Mouse (Mus musculus): ENCODE data around the gene Atp2a1. TPM values are rescaled to one million over a fixed set of nuclear protein-coding genes. Genes with fewer than 3 reads are reported as not detected.

Gene Atp2a1
- total and polyA plus RNA-seq, 3 experiments = 0.04 to 0.47 TPM; not detected in 1

- H3K79me2 ChIP-seq (ENCODE audit: control insufficient read depth, insufficient read depth, low read length, poor library complexity) = no peaks in the 10 kb centered on the region
- 0 out of 2 replicates have a peak overlapping the region, but pooled peaks have one; percentile 6 for H3K9ac ChIP-seq (ENCODE audit: control insufficient read depth, low read depth, low read length, poor library complexity, severe bottlenecking)
- H3K27me3 ChIP-seq (ENCODE audit: control insufficient read depth in 1 of 2, insufficient read depth in 2 of 2, low read length in 2 of 2) = no peaks in the 10 kb centered on the region
- peak overlapping the region; percentile 60 for H3K27ac ChIP-seq (ENCODE audit: control insufficient read depth, low read depth, low read length)
- DNase-seq (ENCODE audit: low read depth, low spot score) = peak; percentile 81
- no peak overlapping the region for H3K4me3 ChIP-seq (ENCODE audit: control insufficient read depth in 1 of 2, insufficient read depth in 1 of 2, low read depth in 2 of 2, low read length in 2 of 2)
- peaks cover 16 to 22% of the 10 kb centered on the region in 2 experiments for H3K4me1 ChIP-seq (ENCODE audit: control insufficient read depth in 1 of 2, insufficient read depth in 2 of 2, low read length in 2 of 2)
- peaks cover 0 to 14% of the 10 kb centered on the region in 2 experiments; a peak in 2 of 4 replicates for H3K36me3 ChIP-seq (ENCODE audit: control insufficient read depth in 1 of 2, insufficient read depth in 2 of 2, low read length in 2 of 2)
- TF ChIP-seq TAL1 (IDR thresholded peaks at IDR 0.05; ENCODE audit: low read length) (peak; percentile 93), ETS1 (IDR thresholded peaks at IDR 0.05; ENCODE audit: low read depth, low read length) (peak; percentile 77), TCF12 (IDR thresholded peaks at IDR 0.05; ENCODE audit: low read depth, low read length) (peak; percentile 94), POLR2AphosphoS5 (IDR thresholded peaks at IDR 0.05; ENCODE audit: borderline replicate concordance, low read depth, low read length) (no peak), SMC3 (IDR thresholded peaks at IDR 0.05; ENCODE audit: low read depth, low read length) (no peak), POLR2A (IDR thresholded peaks at IDR 0.05; ENCODE audit: control insufficient read depth in 1 of 2, insufficient read depth in 1 of 2, low read depth in 1 of 2, low read length in 2 of 2, poor library complexity in 1 of 2) (no peak), ZKSCAN1 (IDR thresholded peaks at IDR 0.05; ENCODE audit: low read depth, low read length) (no peak), TBP (IDR thresholded peaks at IDR 0.05; ENCODE audit: low read depth, low read length) (no peak), RCOR1 (IDR thresholded peaks at IDR 0.05; ENCODE audit: low read depth, low read length) (peak; percentile 62; the same call in 1 of the 2 replicates), GATA1 (IDR thresholded peaks at IDR 0.05; ENCODE audit: low read depth, low read length) (peak; percentile 86), HCFC1 (IDR thresholded peaks at IDR 0.05; ENCODE audit: low read depth, low read length) (no peak), ZMIZ1 (IDR thresholded peaks at IDR 0.05; ENCODE audit: low read depth, low read length) (no peak), MAZ (IDR thresholded peaks at IDR 0.05; ENCODE audit: low read depth, low read length) (no peak; the same call in 1 of the 2 replicates), ELF1 (IDR thresholded peaks at IDR 0.05; ENCODE audit: low read depth, low read length) (no peak), MAFK (IDR thresholded peaks at IDR 0.05; ENCODE audit: borderline replicate concordance, low read depth, low read length) (peak; percentile 43; the same call in 1 of the 2 replicates), EP300 (IDR thresholded peaks at IDR 0.05; ENCODE audit: low read depth in 1 of 2, low read length in 2 of 2) (peak; percentile 83 to 92), CHD1 (IDR thresholded peaks at IDR 0.05; ENCODE audit: low read depth, low read length) (no peak), NELFE (IDR thresholded peaks at IDR 0.05; ENCODE audit: low read depth, low read length) (no peak), SIN3A (IDR thresholded peaks at IDR 0.05; ENCODE audit: low read length) (peak; percentile 66), MXI1 (IDR thresholded peaks at IDR 0.05; ENCODE audit: low read depth, low read length) (0 out of 2 replicates have a peak, but pooled peaks have one; percentile 25)
- H3K9me3 ChIP-seq (replicated peaks; ENCODE audit: insufficient read depth, low read length) = no peaks in the 10 kb centered on the region
Measured at GRCm38 (mm10) chr7:126456382-126457266, 6.3 kb downstream of the Atp2a1 start.
